Mouse (Mus musculus): ENCODE results near the gene Zp3.

DNA sequence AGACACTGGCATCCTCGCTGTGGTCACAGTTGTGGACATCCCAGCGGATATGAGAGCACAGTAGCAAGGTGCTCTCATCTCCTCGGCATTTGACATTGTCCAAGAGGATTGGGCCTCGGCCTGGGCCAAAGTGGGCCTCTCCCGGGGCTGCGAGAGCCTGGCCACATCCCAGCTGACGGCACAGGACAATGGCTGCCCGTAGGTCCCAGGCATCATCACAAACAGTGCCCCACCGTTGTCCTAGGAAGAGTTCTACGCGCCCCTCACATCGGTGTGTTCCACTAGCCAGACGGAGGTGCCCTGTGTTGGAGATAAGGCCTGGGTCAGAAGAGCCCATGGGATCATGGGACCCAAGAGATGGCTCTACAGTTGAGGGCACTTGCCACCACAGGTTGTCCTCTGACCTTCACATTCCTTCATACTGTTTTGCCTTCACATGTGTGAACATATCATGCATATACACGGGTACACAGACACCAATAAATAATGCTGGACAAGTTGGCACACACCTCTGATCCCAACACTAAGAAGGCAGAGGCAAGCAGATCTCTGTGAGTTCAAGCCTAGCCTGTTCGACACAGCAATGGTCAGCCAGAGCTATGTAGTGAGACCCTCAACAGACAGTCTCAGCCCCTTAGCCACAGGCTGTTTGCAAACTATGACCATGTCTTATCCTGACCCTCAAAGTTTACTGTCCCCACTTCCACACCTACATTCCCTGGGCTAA lies 18.8 kb upstream of the Zp3 start:
- no peak for TF ChIP-seq POLR2A (IDR thresholded peaks at IDR 0.05; ENCODE audit: insufficient read length, low read depth)
- no peak for TF ChIP-seq REST (IDR thresholded peaks at IDR 0.05; ENCODE audit: insufficient read depth, insufficient read length)
- no peak for TF ChIP-seq MAX (IDR thresholded peaks at IDR 0.05; ENCODE audit: low read depth)
- no peak for TF ChIP-seq E2F4 (IDR thresholded peaks at IDR 0.05; ENCODE audit: insufficient read depth)
- no peak for TF ChIP-seq CEBPB (IDR thresholded peaks at IDR 0.05; ENCODE audit: insufficient read depth, poor library complexity, severe bottlenecking)
- no peak for TF ChIP-seq MYOG (IDR thresholded peaks at IDR 0.05; ENCODE audit: control insufficient read depth in 1 of 3, insufficient read depth in 1 of 3, insufficient read length in 2 of 3, low read depth in 2 of 3)
